Comparison of ENCODE assay signal across 8 mouse cellular contexts in the genomic region with DNA sequence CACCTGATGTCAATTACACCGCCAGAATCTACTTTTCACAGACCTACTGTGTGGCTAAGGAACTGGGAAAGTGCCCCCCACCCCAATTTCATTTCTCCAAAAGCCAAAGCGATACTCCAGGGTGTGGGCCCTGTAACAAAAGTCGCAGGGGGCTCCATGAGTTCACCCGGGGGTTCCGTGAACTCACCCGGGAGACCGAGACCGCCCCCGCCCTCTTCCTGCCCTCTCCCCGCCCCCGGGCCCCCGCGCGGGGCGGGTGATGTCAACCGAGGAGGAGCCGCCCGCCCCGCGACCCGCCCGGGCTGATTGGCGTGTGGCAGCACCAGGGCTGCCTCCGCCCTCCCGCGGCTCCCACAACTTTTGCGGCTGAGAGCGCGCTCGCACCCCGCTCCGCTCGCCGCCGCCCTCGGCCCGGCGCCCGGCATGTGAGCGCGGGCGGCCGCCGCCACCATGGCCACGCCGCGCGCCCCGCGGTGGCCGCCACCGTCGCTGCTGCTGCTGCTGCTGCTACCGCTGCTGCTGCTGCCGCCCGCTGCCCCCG. TPM values are rescaled to one million over a fixed set of nuclear protein-coding genes. Genes with fewer than 3 reads are reported as not detected.
A peak's percentile ranks its signal among the peaks of the same experiment; 100 is the strongest.
DNase-seq lines count a peak whose midpoint lies in the region; ATAC-seq and TF ChIP-seq lines count a peak whose summit lies in the region.

Heg1 (plus strand) TSS at position 209 of the 541 bp plus-strand sequence.

- H3K36me3 ChIP-seq in hindbrain, embryonic 14.5 days (replicated peaks; ENCODE audit: control insufficient read depth, insufficient read depth) = no peaks in the 10 kb centered on the region

- peak; percentile 36 for ATAC-seq in activated CD4-positive, CD25-positive, alpha-beta regulatory T cell, adult 4 months
- ATAC-seq in hindbrain, embryonic 14.5 days (ENCODE audit: low FRiP score) = peak; percentile 66
- ATAC-seq in megakaryocyte, adult 5-6 weeks (ENCODE audit: poor library complexity, severe bottlenecking) = peak; percentile 51

- TF ChIP-seq CTCF in left cerebral cortex, adult 2 months (IDR thresholded peaks at IDR 0.05) = no peak; the same call in 1 of the 2 replicates

- peak within 1 kb of the TSS; percentile 86 for H3K9ac ChIP-seq in hindbrain, embryonic 14.5 days

- no peaks in the 10 kb centered on the region for H3K9me3 ChIP-seq in hindbrain, embryonic 14.5 days (ENCODE audit: control insufficient read depth, low read length)

- H3K4me3 ChIP-seq in hindbrain, embryonic 14.5 days (replicated peaks; ENCODE audit: low read length) = peak within 1 kb of the TSS; percentile 75
- peak within 1 kb of the TSS; percentile 85 for H3K4me3 ChIP-seq in left cerebral cortex, adult 2 months

- WGBS in hindbrain, embryonic 14.5 days = under 1% methylated on average over 53 of the region's 57 CpGs

- intact Hi-C loops in left cerebral cortex, adult 2 months (cut with DNase I) = loop anchor here (5.0 kb wide), 1 partner anchor 102 kb away; no protein-coding TSS in a partner anchor

- DNase-seq in cerebellum, postnatal 25 days = peak; percentile 80 to 87
- peak; percentile 79 for DNase-seq in gastrocnemius, adult 18-20 months (ENCODE audit: low spot score)
- DNase-seq in hindbrain, embryonic 14.5 days (ENCODE audit: low spot score) = peak; percentile 66
- DNase-seq in left cerebral cortex, adult 2 months (ENCODE audit: extremely low spot score in 1 of 2, low spot score in 2 of 2) = peak; percentile 65 to 71
- DNase-seq in right cerebral cortex, postnatal 14 days = peak; percentile 56
- peak; percentile 78 for DNase-seq in urinary bladder, postnatal 25 days (ENCODE audit: low spot score)

- 0 out of 2 replicates have a peak, but pooled peaks cover 5% of the 10 kb centered on the region for H3K4me1 ChIP-seq in hindbrain, embryonic 14.5 days (replicated peaks; ENCODE audit: control insufficient read depth, insufficient read depth, low read length)

- H3K27me3 ChIP-seq in hindbrain, embryonic 14.5 days (ENCODE audit: control insufficient read depth, insufficient read depth, low read length) = no peaks in the 10 kb centered on the region

- H3K27ac ChIP-seq in hindbrain, embryonic 14.5 days = peak within 1 kb of the TSS; percentile 63
- peak within 1 kb of the TSS; percentile 92 for H3K27ac ChIP-seq in left cerebral cortex, adult 2 months

- peak within 1 kb of the TSS; percentile 96 for H3K4me2 ChIP-seq in hindbrain, embryonic 14.5 days (replicated peaks)

RNA-seq across cellular contexts. Expression of gene Heg1, which starts in this region (rescaled TPM):
- 10 to 100 TPM; 27.0 to 32.0 TPM for polyA plus RNA-seq in activated CD4-positive, CD25-positive, alpha-beta regulatory T cell, adult 4 months (2017; shearing (Covaris generic))
- 10 to 100 TPM; 20.8 to 34.1 TPM for total RNA-seq in gastrocnemius, adult 18-20 months (2021)
- polyA plus RNA-seq in hindbrain, embryonic 14.5 days (2014; fragmentation: Nextera tagmentation; extraction: Ambion mirVana) = 10.7 and 11.2 TPM in 2 replicates
- 10 to 100 TPM; 31.0 to 35.5 TPM for total RNA-seq in left cerebral cortex, adult 2 months (2021)
- 21.0 and 21.5 TPM in 2 replicates for total RNA-seq in megakaryocyte, adult 5-6 weeks (2015)
- 10.7 and 12.0 TPM in 2 replicates for total RNA-seq in megakaryocyte, adult 5-6 weeks (2017)

Comparison
In these comparisons a context has a peak if more than half of its experiments do, and no peak if none do; other contexts are left out.
1. Peak in every context shown above with its lines: DNase-seq, ATAC-seq, H3K4me3 ChIP-seq and H3K27ac ChIP-seq.